8 mouse cellular contexts compared by ENCODE assay signal in the genomic region with DNA sequence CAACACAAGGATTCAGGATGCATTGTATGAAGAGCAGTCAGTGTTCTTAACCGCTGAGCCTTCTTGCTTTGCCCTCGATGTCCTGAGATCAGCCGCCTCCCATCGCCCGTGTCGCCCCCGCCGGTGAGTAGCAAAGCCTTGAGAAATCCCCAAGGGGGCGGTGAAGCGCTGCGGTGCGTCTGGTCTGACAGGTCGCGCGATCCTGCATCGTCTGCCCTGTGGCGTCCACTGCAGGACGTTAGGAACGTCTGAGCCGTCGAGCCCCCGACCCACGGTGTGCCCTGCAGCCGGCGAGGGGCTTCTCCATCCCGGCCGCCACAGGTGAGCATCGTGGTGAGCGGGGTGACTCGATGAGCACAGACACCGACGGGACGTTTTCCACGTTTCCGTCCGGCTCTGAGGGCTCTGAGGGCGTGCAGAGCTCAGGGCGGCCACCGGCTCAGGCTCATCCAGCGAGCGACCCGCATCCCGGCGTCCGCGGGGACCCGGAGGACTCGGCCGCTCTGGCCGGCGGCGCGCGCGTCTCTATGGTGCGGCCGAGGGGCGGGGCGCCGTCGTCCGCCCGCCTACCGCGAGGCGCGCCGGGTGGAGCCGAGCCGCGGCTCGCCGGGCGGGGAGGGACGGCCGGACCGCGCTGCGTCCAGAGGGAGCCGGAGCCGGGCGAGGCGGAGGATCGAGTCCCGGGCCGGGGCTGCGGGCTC. TPM values are rescaled to one million over a fixed set of nuclear protein-coding genes. Genes with fewer than 3 reads are reported as not detected.
A peak's percentile ranks its signal among the peaks of the same experiment; 100 is the strongest.
DNase-seq lines count a peak whose midpoint lies in the region; ATAC-seq and TF ChIP-seq lines count a peak whose summit lies in the region.

A gene (plus strand): TSS at position 160 of the 701 bp plus-strand sequence.
A gene (minus strand): TSS at position 504 of the 701 bp plus-strand sequence.

- no peaks in the 10 kb centered on the region; the same call in 1 of the 2 replicates for H3K36me3 ChIP-seq in hindbrain, postnatal 0 days (ENCODE audit: insufficient read depth, low read length)
- H3K36me3 ChIP-seq in macrophage (ENCODE audit: inconsistent target): peaks cover 22% of the 10 kb centered on the region; the same call in 1 of the 2 replicates

- no peak within 1 kb of the TSS for H3K9ac ChIP-seq in hindbrain, postnatal 0 days (replicated peaks; ENCODE audit: low read length)

- H3K27ac ChIP-seq in gastrocnemius, adult 2 months: peak within 1 kb of the TSS; percentile 59; the same call in 1 of the 2 replicates
- peak within 1 kb of the TSS; percentile 54; the same call in 1 of the 2 replicates for H3K27ac ChIP-seq in hindbrain, postnatal 0 days
- peak within 1 kb of the TSS; percentile 93 for H3K27ac ChIP-seq in left cerebral cortex, adult 2 months
- no peak within 1 kb of the TSS for H3K27ac ChIP-seq in macrophage

- no peak for ATAC-seq in hindbrain, postnatal 0 days
- no peak for ATAC-seq in activated CD4-positive, CD25-positive, alpha-beta regulatory T cell, adult 4 months

- H3K27me3 ChIP-seq in hindbrain, postnatal 0 days (ENCODE audit: insufficient read depth, low read length): no peaks in the 10 kb centered on the region

- H3K4me3 ChIP-seq in gastrocnemius, adult 2 months: no peak within 1 kb of the TSS
- H3K4me3 ChIP-seq in hindbrain, postnatal 0 days (ENCODE audit: low read length): no peak within 1 kb of the TSS
- H3K4me3 ChIP-seq in left cerebral cortex, adult 2 months: no peak within 1 kb of the TSS
- peak within 1 kb of the TSS; percentile 31 for H3K4me3 ChIP-seq in macrophage (ENCODE audit: inconsistent target)

- TF ChIP-seq CTCF in gastrocnemius, adult 2 months (IDR thresholded peaks at IDR 0.05): peak; percentile 51
- peak; percentile 40 for TF ChIP-seq CTCF in hindbrain, postnatal 0 days (IDR thresholded peaks at IDR 0.05; ENCODE audit: low read depth)
- TF ChIP-seq CTCF in left cerebral cortex, adult 2 months (IDR thresholded peaks at IDR 0.05): peak; percentile 42

- 64% methylated on average over 87 of the region's 87 CpGs for WGBS in hindbrain, postnatal 0 days
- WGBS in macrophage (ENCODE audit: missing documents): 31% methylated on average over 87 of the region's 87 CpGs

- peak; percentile 79 for DNase-seq in T-cell, adult 2 months (ENCODE audit: low spot score)
- DNase-seq in cerebellum, postnatal 14 days: peak; percentile 90 to 93
- peak; percentile 91 for DNase-seq in gastrocnemius, adult 2 months
- peak; percentile 80 for DNase-seq in hindbrain, postnatal 0 days (ENCODE audit: low spot score)
- DNase-seq in left cerebral cortex, adult 2 months (ENCODE audit: extremely low spot score in 1 of 2, low spot score in 2 of 2): peak; percentile 89 to 91
- DNase-seq in right cerebral cortex, postnatal 4 days: peak; percentile 86

- no peaks in the 10 kb centered on the region for H3K4me1 ChIP-seq in hindbrain, postnatal 0 days (ENCODE audit: insufficient read depth, low read length)

- no peak within 1 kb of the TSS for H3K4me2 ChIP-seq in hindbrain, postnatal 0 days (ENCODE audit: low read depth, low read length)

- intact Hi-C loops in gastrocnemius, adult 2 months (cut with DNase I): no loop called here
- intact Hi-C loops in left cerebral cortex, adult 2 months (cut with DNase I): no loop called here

- H3K79me2 ChIP-seq in macrophage (ENCODE audit: inconsistent target): no peaks in the 10 kb centered on the region

- H3K9me3 ChIP-seq in hindbrain, postnatal 0 days (ENCODE audit: low read length): no peaks in the 10 kb centered on the region; the same call in none of the 2 replicates

RNA-seq across cellular contexts. Expression of the first gene that starts in this region (rescaled TPM):
- total RNA-seq in gastrocnemius, adult 2 months (2021): 10 to 100 TPM; 18.5 to 19.7 TPM
- total RNA-seq in hindbrain, postnatal 0 days (2014; rRNA removed): 19.2 and 24.3 TPM in 2 replicates
- 2.2 and 5.3 TPM in 2 replicates for polyA plus RNA-seq in hindbrain, postnatal 0 days (2015; fragmentation: Nextera tagmentation; extraction: Ambion mirVana)
- total RNA-seq in left cerebral cortex, adult 2 months (2021): 10 to 100 TPM; 22.5 to 24.2 TPM
- 10 to 100 TPM in 1 of 26 experiments, 1 to 10 TPM in 14, under 1 TPM in 9, not detected in 2; 0.23 to 12.1 (median 1.3) TPM for total RNA-seq in macrophage (2018; cell fraction: chromatin; rRNA removed)
- 1 to 10 TPM in 22 of 26 experiments, under 1 TPM in 4; 0.66 to 7.2 (median 2.1) TPM for total RNA-seq in macrophage (2018; cell fraction: cytosol; rRNA removed)
- total RNA-seq in macrophage (2018; cell fraction: nucleus; rRNA removed): 10 to 100 TPM in 2 of 26 experiments, 1 to 10 TPM in 21, under 1 TPM in 3; 0.36 to 15.5 (median 2.3) TPM
- 3.4 to 6.7 TPM (median 4.5 TPM) in 3 replicates for polyA plus RNA-seq in macrophage (2018)
- 1 to 10 TPM; 2.6 to 3.1 TPM for polyA plus RNA-seq in activated CD4-positive, CD25-positive, alpha-beta regulatory T cell, adult 4 months (2017; shearing (Covaris generic))

RNA-seq across cellular contexts. Expression of the second gene that starts in this region (rescaled TPM):
- under 1 TPM; 0.36 to 0.47 TPM for total RNA-seq in gastrocnemius, adult 2 months (2021)
- total RNA-seq in hindbrain, postnatal 0 days (2014; rRNA removed): 7.7 and 13.4 TPM in 2 replicates
- polyA plus RNA-seq in hindbrain, postnatal 0 days (2015; fragmentation: Nextera tagmentation; extraction: Ambion mirVana): 1.4 and 2.6 TPM in 2 replicates
- total RNA-seq in left cerebral cortex, adult 2 months (2021): 1 to 10 TPM; 2.3 to 2.5 TPM
- total RNA-seq in macrophage (2018; cell fraction: chromatin; rRNA removed): not detected
- under 1 TPM in 22 of 26 experiments, not detected in 4; 0.10 to 0.45 (median 0.29) TPM for total RNA-seq in macrophage (2018; cell fraction: cytosol; rRNA removed)
- total RNA-seq in macrophage (2018; cell fraction: nucleus; rRNA removed): under 1 TPM in 2 of 26 experiments, not detected in 24; 0.50 to 0.74 TPM
- polyA plus RNA-seq in macrophage (2018): 0.17 TPM in 1 of 3 replicates, not detected in the others
- polyA plus RNA-seq in activated CD4-positive, CD25-positive, alpha-beta regulatory T cell, adult 4 months (2017; shearing (Covaris generic)): under 1 TPM in 1 of 2 experiments, not detected in 1; 0.79 TPM
